ENCODE assay signal across 18 mouse cellular contexts in genomic region chr13:117119636-117120035, GRCm38 (mm10).
DNase-seq lines count a peak whose midpoint lies in the region; ATAC-seq and TF ChIP-seq lines count a peak whose summit lies in the region.
"Had no signal": no experiment of that assay in that cellular context is flagged by ENCODE, and none has a peak within 500 bp of the region (broad histone marks: within the 10 kb centered on the region; RNA-seq: fewer than 3 reads in every experiment).

No protein-coding gene starts in this region.

- H3K4me2 ChIP-seq in neural tube, embryonic 11.5 days (ENCODE audit: low read depth), result no peak overlapping the region
- H3K4me2 ChIP-seq in forebrain, embryonic 15.5 days (replicated peaks), result no peak overlapping the region
- H3K4me2 ChIP-seq in hindbrain, postnatal 0 days (ENCODE audit: low read depth, low read length), result no peak overlapping the region
- no peak overlapping the region for H3K4me2 ChIP-seq in neural tube, embryonic 14.5 days (ENCODE audit: low read depth, low read length)
- H3K4me2 ChIP-seq: heart, embryonic 13.5 days had no signal

- TF ChIP-seq CTCF in hindbrain, postnatal 0 days (IDR thresholded peaks at IDR 0.05; ENCODE audit: low read depth), result no peak

- H3K4me3 ChIP-seq in neural tube, embryonic 11.5 days (ENCODE audit: low read depth, low read length), result no peak overlapping the region
- no peak overlapping the region for H3K4me3 ChIP-seq in forebrain, embryonic 15.5 days
- no peak overlapping the region for H3K4me3 ChIP-seq in hindbrain, postnatal 0 days (ENCODE audit: low read length)
- no peak overlapping the region for H3K4me3 ChIP-seq in neural tube, embryonic 14.5 days (ENCODE audit: low read depth, low read length)
- H3K4me3 ChIP-seq: heart, embryonic 13.5 days had no signal

- ATAC-seq in neural tube, embryonic 11.5 days (ENCODE audit: insufficient read depth, low FRiP score, low TSS enrichment), result peak; percentile 42; the same call in 1 of the 2 replicates
- ATAC-seq in forebrain, embryonic 15.5 days (replicated peaks), result peak; percentile 57; the same call in 1 of the 2 replicates
- ATAC-seq in hindbrain, postnatal 0 days, result peak; percentile 81
- peak; percentile 61; the same call in 1 of the 2 replicates for ATAC-seq in neural tube, embryonic 14.5 days (ENCODE audit: low read depth)
- ATAC-seq: Patski had no signal

- no peak overlapping the region for H3K9ac ChIP-seq in neural tube, embryonic 11.5 days (ENCODE audit: low read length)
- H3K9ac ChIP-seq in forebrain, embryonic 15.5 days (replicated peaks), result no peak overlapping the region
- H3K9ac ChIP-seq in hindbrain, postnatal 0 days (replicated peaks; ENCODE audit: low read length), result no peak overlapping the region
- no peak overlapping the region for H3K9ac ChIP-seq in neural tube, embryonic 14.5 days (replicated peaks; ENCODE audit: low read depth, low read length)
- H3K9ac ChIP-seq: heart, embryonic 13.5 days had no signal

- H3K9me3 ChIP-seq in neural tube, embryonic 11.5 days (ENCODE audit: control insufficient read depth, low read length), result no peaks in the 10 kb centered on the region
- no peaks in the 10 kb centered on the region for H3K9me3 ChIP-seq in forebrain, embryonic 15.5 days
- H3K9me3 ChIP-seq in hindbrain, postnatal 0 days (ENCODE audit: low read length), result no peaks in the 10 kb centered on the region
- H3K9me3 ChIP-seq in neural tube, embryonic 14.5 days (ENCODE audit: control insufficient read depth, low read length), result no peaks in the 10 kb centered on the region
- H3K9me3 ChIP-seq: heart, embryonic 13.5 days had no signal

- H3K27ac ChIP-seq in neural tube, embryonic 11.5 days (ENCODE audit: low read depth, low read length), result no peak overlapping the region
- H3K27ac ChIP-seq in forebrain, embryonic 15.5 days (replicated peaks), result no peak overlapping the region
- H3K27ac ChIP-seq in hindbrain, postnatal 0 days, result no peak overlapping the region
- no peak overlapping the region for H3K27ac ChIP-seq in neural tube, embryonic 14.5 days (ENCODE audit: low read depth, low read length)
- H3K27ac ChIP-seq: heart, embryonic 13.5 days had no signal

- no peaks in the 10 kb centered on the region for H3K36me3 ChIP-seq in neural tube, embryonic 11.5 days (ENCODE audit: control insufficient read depth, insufficient read depth, low read length)
- no peaks in the 10 kb centered on the region for H3K36me3 ChIP-seq in forebrain, embryonic 15.5 days
- no peaks in the 10 kb centered on the region for H3K36me3 ChIP-seq in hindbrain, postnatal 0 days (ENCODE audit: insufficient read depth, low read length)
- H3K36me3 ChIP-seq in neural tube, embryonic 14.5 days (ENCODE audit: control insufficient read depth, insufficient read depth, low read length), result no peaks in the 10 kb centered on the region
- H3K36me3 ChIP-seq: heart, embryonic 13.5 days had no signal

- 82% methylated on average over 4 of the region's 4 CpGs for WGBS in neural tube, embryonic 11.5 days
- WGBS in forebrain, embryonic 15.5 days, result 41% methylated on average over 4 of the region's 4 CpGs
- 33% methylated on average over 4 of the region's 4 CpGs for WGBS in hindbrain, postnatal 0 days
- 53% methylated on average over 4 of the region's 4 CpGs for WGBS in neural tube, embryonic 14.5 days

- H3K27me3 ChIP-seq in neural tube, embryonic 11.5 days (ENCODE audit: control insufficient read depth, insufficient read depth, low read length), result no peaks in the 10 kb centered on the region
- H3K27me3 ChIP-seq in forebrain, embryonic 15.5 days, result no peaks in the 10 kb centered on the region
- no peaks in the 10 kb centered on the region for H3K27me3 ChIP-seq in hindbrain, postnatal 0 days (ENCODE audit: insufficient read depth, low read length)
- no peaks in the 10 kb centered on the region for H3K27me3 ChIP-seq in neural tube, embryonic 14.5 days (ENCODE audit: control insufficient read depth, insufficient read depth, low read length)
- H3K27me3 ChIP-seq: heart, embryonic 13.5 days; Patski had no signal

- DNase-seq in neural tube, embryonic 11.5 days (ENCODE audit: low spot score), result no peak
- DNase-seq in neural tube, embryonic 10.5 days (ENCODE audit: extremely low spot score, low spot score), result no peak
- peak; percentile 62 for DNase-seq in hindbrain, postnatal 0 days (ENCODE audit: low spot score)
- DNase-seq in adrenal gland, postnatal 4 days (ENCODE audit: low spot score in 2 of 2), result no peak
- no peak for DNase-seq in embryo, embryonic 10.5 days (ENCODE audit: low spot score)
- DNase-seq: adrenal gland, adult 8-10 months; cerebellum, adult 18-20 months; cerebellum, postnatal 36 days; kidney, adult 8-10 months; kidney, postnatal 25 days; left cerebral cortex, postnatal 4 days; liver; lung, postnatal 10 days; thymus, postnatal 36 days had no signal

- no peaks in the 10 kb centered on the region for H3K4me1 ChIP-seq in neural tube, embryonic 11.5 days (ENCODE audit: control insufficient read depth, insufficient read depth, low read length)
- 0 out of 2 replicates have a peak, but pooled peaks cover 2% of the 10 kb centered on the region for H3K4me1 ChIP-seq in forebrain, embryonic 15.5 days
- H3K4me1 ChIP-seq in hindbrain, postnatal 0 days (ENCODE audit: insufficient read depth, low read length), result no peaks in the 10 kb centered on the region
- no peaks in the 10 kb centered on the region for H3K4me1 ChIP-seq in neural tube, embryonic 14.5 days (ENCODE audit: control insufficient read depth, insufficient read depth, low read length)
- H3K4me1 ChIP-seq: heart, embryonic 13.5 days had no signal
